Mouse (Mus musculus) kidney, postnatal 10 days (tissue): ENCODE data around the gene Mta3.

Experiments used
- DNase-seq: peaks from one replicate; pipeline ENCODE4 v3.0.0; 2021; ENCODE audit warnings: mixed read lengths

Gene Mta3

GRCm38 (mm10) chr17:83706116-83706593 is at the start of gene Mta3:
Gene Mta3 (plus strand): TSS chr17:83706163.
- peak; percentile 85 for DNase-seq

DNA sequence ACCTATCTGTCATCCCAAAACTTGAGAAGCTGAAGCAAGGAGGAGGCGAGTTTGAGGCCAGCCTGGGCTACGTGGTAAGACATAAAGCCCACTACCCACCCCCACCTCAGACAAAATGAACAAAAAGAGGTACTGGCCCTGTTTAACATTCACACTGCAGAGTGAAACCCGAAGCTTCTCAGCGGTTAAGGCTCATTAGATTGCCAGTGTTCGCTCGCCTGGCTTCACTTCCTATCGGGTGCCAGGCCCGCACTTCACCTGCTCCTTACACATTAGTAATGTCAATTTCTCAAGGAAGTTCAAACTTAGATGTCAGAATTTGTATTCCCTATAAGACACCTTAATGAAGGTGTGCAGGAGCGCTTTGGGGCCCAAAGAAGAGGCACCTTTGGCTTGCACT is 48.6 kb upstream of the Mta3 start:
- DNase-seq, result no peak

GRCm38 (mm10) chr17:83658943-83659342 is 47.0 kb upstream of the Mta3 start:
- no peak for DNase-seq

DNA sequence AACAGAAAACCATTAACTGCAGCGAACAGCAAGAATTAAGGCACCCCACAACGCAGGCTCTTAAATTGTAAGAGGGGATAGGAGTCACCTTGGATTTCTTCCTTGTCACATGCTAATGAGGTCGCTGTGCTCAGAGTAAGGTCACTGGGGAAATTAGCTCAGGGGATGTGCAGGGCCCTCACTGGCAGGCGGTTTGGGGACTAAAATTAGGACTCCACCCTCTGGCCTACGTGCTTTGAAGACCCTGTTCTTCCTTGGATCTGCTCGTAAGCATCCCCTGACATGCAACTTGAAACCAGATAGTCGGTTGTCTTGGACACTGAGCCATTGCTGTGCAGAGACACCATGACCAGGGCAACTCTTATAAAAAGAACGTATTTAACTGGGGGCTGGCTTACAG is 41.2 kb upstream of the Mta3 start:
- DNase-seq, result no peak

GRCm38 (mm10) chr17:83666597-83667287 is 39.2 kb upstream of the Mta3 start:
- DNase-seq, result no peak

DNA sequence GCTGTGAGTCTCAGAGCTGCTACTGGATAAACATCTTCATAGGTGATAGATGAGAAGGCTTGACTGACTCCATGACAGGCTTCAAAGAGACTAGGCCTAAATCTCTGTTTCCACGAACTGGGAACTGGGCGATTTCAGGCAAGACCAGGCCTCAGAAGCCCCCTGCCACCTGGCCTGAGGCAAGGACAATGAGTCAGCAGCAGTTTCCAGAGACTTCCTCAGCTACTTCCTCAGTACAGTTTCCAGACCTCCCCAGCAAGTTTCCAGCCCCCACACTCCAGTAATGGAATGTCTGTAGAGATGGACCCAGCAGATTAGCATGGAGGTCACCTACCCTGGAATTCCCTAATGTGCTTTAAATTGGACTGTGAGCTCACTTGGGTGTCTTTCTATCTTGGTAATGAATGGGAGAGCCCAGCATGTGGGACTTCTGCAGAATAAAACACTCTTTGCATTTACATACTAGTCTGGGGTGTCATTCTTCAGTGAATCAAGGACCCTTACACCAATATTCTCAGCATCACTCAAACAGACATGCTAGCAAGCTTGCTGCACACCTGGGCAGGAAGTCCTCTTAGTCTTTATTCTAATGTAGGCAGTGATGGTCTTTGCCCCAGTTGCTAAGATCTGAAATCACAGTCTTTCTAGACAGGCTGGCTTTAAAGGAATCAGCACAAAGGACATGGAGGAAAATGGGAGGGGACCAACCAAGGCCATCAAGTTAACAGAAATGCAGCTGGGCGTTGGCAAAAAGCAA is 37.9 kb upstream of the Mta3 start:
- no peak for DNase-seq

DNA sequence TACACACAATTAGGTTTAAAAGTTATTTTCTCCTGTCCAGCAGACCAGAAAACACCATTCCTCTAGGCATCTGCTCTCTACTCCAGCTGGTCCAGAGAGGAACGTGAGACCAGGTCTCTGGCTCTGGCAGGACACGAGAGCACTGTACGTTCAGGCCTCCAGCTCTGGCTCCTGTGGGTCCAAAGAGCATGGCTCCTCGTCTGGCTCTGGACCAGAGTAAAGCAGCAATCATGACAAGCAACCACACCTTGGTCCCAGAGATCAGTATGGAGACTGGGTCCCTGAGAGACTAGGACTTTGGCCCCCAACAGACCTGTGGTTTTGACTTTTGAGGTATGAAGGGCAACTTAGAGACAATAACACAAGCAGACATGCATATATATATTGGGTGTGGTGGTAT is 33.3 kb upstream of the Mta3 start:
- DNase-seq, result no peak

- DNase-seq, result no peak
Observed at GRCm38 (mm10) chr17:83677370-83677769, 28.6 kb upstream of the Mta3 start.

GRCm38 (mm10) chr17:83681977-83682376 is 24.0 kb upstream of the Mta3 start:
- DNase-seq, result no peak

DNA sequence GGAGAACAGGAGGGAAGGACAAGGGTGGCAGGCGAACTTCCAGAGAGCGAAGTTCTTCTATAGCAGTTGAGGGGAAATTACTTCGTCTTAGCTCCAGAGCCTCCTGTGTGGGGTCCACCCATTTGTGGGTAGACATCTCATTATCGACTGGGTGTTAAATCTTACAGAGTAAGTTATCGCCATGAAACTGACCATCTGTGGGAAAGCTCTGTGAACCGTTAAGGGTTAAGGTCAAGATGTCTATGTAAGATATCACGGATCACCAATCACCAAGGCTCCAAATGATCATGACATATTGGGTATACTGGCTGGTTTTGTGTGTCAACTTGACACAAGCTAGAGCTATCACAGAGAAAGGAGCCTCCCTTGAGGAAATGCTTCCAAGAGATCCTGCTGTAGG is 21.5 kb upstream of the Mta3 start:
- DNase-seq, result no peak

DNA sequence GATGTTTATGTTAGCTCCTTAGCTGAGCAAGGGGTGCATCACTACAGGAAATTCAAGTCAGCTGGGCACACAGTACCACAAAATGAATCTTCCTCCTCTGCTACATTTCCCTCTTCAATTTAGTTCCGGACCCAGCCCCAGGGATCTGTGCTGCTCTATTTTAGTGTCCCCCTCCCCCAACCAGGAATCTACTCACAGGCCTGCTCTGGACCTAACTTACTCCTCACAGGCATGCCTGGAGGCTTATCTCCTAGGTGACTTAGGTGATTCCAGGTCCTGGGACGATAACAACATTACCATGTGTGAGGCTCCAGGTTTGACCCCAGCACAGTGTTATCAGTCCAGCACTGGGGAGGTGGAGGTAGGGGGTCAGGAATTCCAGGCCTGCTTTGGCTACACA is 15.5 kb upstream of the Mta3 start:
- no peak for DNase-seq

DNA sequence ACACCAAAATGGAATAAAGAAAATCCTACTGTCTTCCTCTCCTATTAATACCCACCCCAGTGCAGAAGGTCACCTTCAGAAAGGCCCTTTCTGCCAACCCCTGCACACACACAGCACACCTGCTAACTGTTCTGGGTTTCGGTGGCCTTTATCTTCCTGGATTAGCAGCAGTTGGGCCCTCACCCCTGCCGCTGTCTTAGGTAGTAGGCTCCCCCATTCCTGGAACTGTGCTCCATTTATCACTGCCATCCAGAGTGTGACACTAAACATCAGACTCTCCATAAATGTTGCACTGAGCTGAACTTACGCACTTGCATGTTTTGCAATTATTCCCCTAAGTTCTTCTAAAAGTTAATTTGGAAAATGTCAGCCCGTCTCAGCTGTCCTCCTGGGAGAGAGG is 14.6 kb upstream of the Mta3 start:
- no peak for DNase-seq

DNA sequence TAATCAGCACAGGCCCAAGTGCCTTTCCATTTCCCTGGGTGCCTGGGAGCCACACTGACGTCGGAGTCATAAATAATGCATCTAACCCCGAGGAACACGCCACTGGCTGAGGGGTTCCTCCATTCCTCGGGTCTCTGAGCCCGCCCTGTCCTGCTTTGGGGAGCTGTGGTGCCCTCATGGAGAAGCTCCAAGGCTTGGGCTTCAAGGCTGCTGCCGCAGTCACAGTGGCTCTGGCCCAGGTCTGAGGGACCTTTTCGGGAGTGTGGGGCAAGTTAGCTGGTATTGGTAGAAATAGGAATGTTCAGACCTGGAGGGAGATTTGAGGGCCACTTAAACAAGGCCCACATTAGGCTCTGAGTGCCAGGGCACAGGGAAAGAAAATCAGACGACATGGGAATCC is 12.0 kb upstream of the Mta3 start:
- no peak for DNase-seq

DNA sequence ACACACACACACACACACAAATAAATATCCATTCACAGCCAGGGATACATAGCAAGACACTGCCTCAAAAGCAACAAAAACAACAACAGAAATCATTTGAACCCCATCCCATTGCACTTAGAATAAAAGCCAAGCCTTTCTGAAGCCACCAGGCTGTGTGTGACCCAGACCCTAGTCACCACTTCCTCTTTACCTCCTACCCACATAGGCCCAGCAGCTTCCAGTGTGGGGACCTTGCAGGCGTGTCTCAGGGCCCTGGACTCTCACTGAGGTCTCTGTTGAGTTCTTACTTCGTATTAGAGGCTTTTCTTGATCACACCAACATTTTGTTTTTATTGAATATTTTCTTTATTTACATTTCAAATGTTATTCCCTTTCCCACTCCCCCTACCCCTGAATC is 10.2 kb upstream of the Mta3 start:
- no peak for DNase-seq

GRCm38 (mm10) chr17:83699062-83699724 is 6.8 kb upstream of the Mta3 start:
- peak; percentile 50 for DNase-seq

DNA sequence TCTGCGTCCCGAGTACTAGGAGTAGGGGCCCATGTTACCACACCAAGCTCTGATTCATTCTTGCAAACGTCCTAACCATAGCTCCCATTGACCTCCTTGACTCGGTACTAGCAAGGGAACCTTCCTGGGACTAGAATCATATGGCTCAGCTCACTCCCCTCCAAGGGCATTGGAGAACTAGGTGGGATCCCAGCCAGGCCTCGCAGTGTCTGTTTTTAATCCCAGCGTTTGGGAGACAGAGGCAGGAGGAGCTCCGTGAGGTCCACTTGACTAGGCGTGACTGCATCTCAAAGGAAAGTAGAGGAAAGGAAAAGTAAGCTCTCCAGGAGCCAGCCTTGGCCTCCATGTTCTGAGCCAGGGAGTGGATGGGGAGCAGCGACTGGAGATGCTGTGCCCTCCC is 5.8 kb upstream of the Mta3 start:
- no peak for DNase-seq

GRCm38 (mm10) chr17:83704469-83704868 is 1.5 kb upstream of the Mta3 start:
- DNase-seq, result no peak

GRCm38 (mm10) chr17:83705352-83706115 is 429 bp upstream of the Mta3 start:
- DNase-seq, result peak; percentile 62

DNA sequence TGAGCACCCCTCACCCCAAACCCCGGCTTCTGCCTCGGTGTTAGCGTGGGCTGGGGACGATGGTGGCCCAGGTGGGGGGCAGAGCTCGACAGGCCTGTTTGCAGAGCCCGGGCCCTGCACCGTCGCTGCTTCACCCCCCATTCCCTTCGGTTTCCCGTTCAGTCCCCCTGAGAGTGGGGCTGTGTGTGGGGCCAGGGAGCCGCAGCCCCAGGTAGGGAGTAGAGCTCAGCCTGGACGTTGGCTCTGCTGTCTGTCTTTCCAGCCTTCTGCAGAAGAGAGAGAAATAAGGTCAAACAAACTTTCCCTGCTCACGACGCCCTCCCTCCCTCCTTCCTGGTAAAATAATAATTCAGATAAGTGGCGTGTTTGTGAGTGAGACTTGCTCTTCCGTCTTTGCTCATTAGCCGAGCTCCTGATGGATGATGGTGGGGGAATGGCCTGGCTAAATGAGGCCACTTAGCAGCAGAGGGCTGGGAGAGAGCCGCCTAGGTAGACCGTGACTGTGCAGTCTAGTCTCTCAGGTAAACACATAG is 697 bp downstream of the Mta3 start:
- peak; percentile 58 for DNase-seq

DNA sequence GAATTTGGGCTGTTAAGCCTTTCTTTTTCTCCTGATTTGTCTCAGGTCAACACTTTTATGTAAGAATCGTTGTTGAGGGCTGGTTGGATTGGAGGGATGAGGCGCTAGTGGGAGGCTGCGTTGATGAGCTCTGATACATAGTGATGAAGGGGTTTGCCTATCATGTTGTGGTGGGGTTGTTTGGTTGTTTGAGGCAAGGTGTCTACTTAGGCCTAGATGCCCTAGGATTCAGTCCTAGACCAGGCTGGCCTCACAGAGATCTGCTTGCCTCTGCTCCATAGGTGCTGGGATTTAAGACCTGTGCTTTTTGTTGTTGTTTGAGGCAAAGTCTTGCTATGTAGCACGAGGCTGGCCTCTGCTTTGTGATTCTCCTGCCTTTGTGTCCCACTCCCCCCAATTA is 1.4 kb downstream of the Mta3 start:
- DNase-seq, result no peak

DNA sequence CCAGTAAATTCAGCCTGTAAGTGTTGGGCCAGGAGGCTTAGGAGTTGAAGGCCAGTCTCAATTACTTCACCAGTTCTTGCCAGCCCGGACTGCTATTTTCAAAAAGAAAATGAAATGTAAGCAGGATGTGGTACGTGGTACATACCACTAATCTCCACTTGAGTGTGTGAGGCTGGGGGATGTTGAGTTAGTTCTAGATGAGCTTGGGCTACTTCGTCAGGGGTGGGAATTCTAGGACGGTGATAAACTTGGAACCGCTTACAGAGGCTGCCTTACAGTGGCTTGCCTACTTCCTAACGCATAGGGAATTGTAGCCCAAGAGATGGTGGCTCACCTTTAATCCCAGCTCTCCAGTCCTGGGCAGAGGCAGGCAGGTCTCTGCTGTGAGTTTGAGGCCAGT is 1.9 kb downstream of the Mta3 start:
- DNase-seq, result no peak

DNA sequence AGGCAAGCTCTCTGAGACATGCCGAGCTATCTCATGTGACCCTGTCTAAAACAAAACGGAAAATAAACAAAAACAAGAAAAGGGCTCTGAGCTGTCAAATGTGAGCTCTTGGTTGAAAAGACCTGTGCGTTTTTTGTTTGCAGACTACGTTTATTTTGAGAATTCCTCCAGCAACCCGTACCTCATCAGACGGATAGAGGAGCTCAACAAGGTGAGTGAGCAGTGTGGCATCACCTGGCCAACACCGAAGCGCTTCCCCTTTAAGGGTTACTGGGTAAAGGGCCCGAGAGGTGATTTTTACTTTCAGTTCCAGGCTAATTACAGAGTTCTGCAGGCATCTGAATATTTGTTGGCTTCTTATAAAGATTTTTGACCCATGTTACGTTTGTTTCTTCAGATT is 2.3 kb downstream of the Mta3 start:
- no peak for DNase-seq

GRCm38 (mm10) chr17:83708891-83709290 is 2.9 kb downstream of the Mta3 start:
- DNase-seq, result no peak
